ENCODE assay signal across 8 mouse cellular contexts in genomic region chr17:28341091-28341490, GRCm38 (mm10). TPM values are rescaled to one million over a fixed set of nuclear protein-coding genes. Genes with fewer than 3 reads are reported as not detected.
DNase-seq lines count a peak whose midpoint lies in the region; ATAC-seq lines count a peak whose summit lies in the region.

No protein-coding gene starts in this region.

- DNase-seq in MN1 (ENCODE audit: low spot score) = peak; percentile 91
- DNase-seq in cerebellum, postnatal 14 days = peak; percentile 81 to 88
- DNase-seq in frontal cortex, postnatal 14 days (ENCODE audit: low spot score in 2 of 2) = peak; percentile 63 to 67
- DNase-seq in layer of hippocampus, adult 8-10 months (ENCODE audit: low spot score in 2 of 2) = peak; percentile 57 to 63
- DNase-seq in lung, postnatal 14 days = peak; percentile 95
- DNase-seq in retina, postnatal 7 days (ENCODE audit: low read depth, low spot score) = peak; percentile 75

- peak; percentile 53 to 55 for ATAC-seq in hematopoietic stem cell, adult 5-6 weeks (replicated peaks in 1 of 2; ENCODE audit: insufficient read depth in 1 of 2, low FRiP score in 2 of 2, low TSS enrichment in 1 of 2, low read depth in 1 of 2, poor library complexity in 2 of 2, severe bottlenecking in 2 of 2)
- ATAC-seq in erythroid progenitor cell, adult 5-6 weeks (replicated peaks; ENCODE audit: low FRiP score, poor library complexity, severe bottlenecking) = no peak

RNA-seq across cellular contexts. Expression of gene Tead3, which starts 9.5 kb away (rescaled TPM):
- total RNA-seq in hematopoietic stem cell, adult 5-6 weeks (2017) = 0.74 and 0.75 TPM in 2 replicates
- 1 to 10 TPM; 2.6 to 6.5 (median 4.6) TPM for total RNA-seq in layer of hippocampus, adult 8-10 months (2022)
- total RNA-seq in erythroid progenitor cell, adult 5-6 weeks (2015; ENCODE audit: low replicate concordance) = not detected in 2 replicates
- total RNA-seq in erythroid progenitor cell, adult 5-6 weeks (2017; ENCODE audit: low replicate concordance) = not detected in 2 replicates

RNA-seq across cellular contexts. Expression of gene Rpl10a, which starts 12.8 kb away (rescaled TPM):
- total RNA-seq in hematopoietic stem cell, adult 5-6 weeks (2017) = 828 and 1,143 TPM in 2 replicates
- 100 to 1,000 TPM; 309 to 406 (median 361) TPM for total RNA-seq in layer of hippocampus, adult 8-10 months (2022)
- 515 and 750 TPM in 2 replicates for total RNA-seq in erythroid progenitor cell, adult 5-6 weeks (2015; ENCODE audit: low replicate concordance)
- total RNA-seq in erythroid progenitor cell, adult 5-6 weeks (2017; ENCODE audit: low replicate concordance) = 184 and 203 TPM in 2 replicates

RNA-seq across cellular contexts. Expression of gene Tulp1, which starts 23.9 kb away (rescaled TPM):
- total RNA-seq in hematopoietic stem cell, adult 5-6 weeks (2017) = 0.60 TPM in 1 of 2 replicates, not detected in the other
- total RNA-seq in layer of hippocampus, adult 8-10 months (2022) = 1 to 10 TPM in 1 of 4 experiments, not detected in 3; 1.2 TPM
- total RNA-seq in erythroid progenitor cell, adult 5-6 weeks (2015; ENCODE audit: low replicate concordance) = not detected in 2 replicates
- total RNA-seq in erythroid progenitor cell, adult 5-6 weeks (2017; ENCODE audit: low replicate concordance) = not detected in 2 replicates

RNA-seq across cellular contexts. Expression of gene Fance, which starts 27.8 kb away (rescaled TPM):
- 7.5 and 19.6 TPM in 2 replicates for total RNA-seq in hematopoietic stem cell, adult 5-6 weeks (2017)
- 10 to 100 TPM; 31.8 to 42.1 (median 34.9) TPM for total RNA-seq in layer of hippocampus, adult 8-10 months (2022)
- total RNA-seq in erythroid progenitor cell, adult 5-6 weeks (2015; ENCODE audit: low replicate concordance) = 9.7 and 10.5 TPM in 2 replicates
- 0.76 and 9.8 TPM in 2 replicates for total RNA-seq in erythroid progenitor cell, adult 5-6 weeks (2017; ENCODE audit: low replicate concordance)
